Mouse (Mus musculus) gastrocnemius, postnatal 25 days (tissue): Measurements from ENCODE around the gene Gpbar1. TPM values are rescaled to one million over a fixed set of nuclear protein-coding genes. Genes with fewer than 3 reads are reported as not detected.

Experiments
- DNase-seq: peaks from one replicate; pipeline ENCODE4 v3.0.0; 2022
- total RNA-seq, 2 experiments: library from RNA; stranded (reverse); gene quantifications; 1 replicate in 1 of 2; 2 replicates in 1 of 2; pipeline ENCODE4 v1.2.3; 2021

Gene Gpbar1
- total RNA-seq, 2 experiments from 2014 or later = not detected

GRCm38 (mm10) chr1:74295456-74296171 lies 17.3 kb downstream of the Gpbar1 start:
- peak; percentile 98 for DNase-seq

GRCm38 (mm10) chr1:74296477-74296876 lies 18.1 kb downstream of the Gpbar1 start:
- no peak for DNase-seq

GRCm38 (mm10) chr1:74297269-74297668 lies 18.9 kb downstream of the Gpbar1 start:
- DNase-seq = peak; percentile 69

GRCm38 (mm10) chr1:74298157-74298750 lies 19.9 kb downstream of the Gpbar1 start:
- no peak for DNase-seq

GRCm38 (mm10) chr1:74298996-74299395 lies 20.6 kb downstream of the Gpbar1 start:
- peak; percentile 81 for DNase-seq

GRCm38 (mm10) chr1:74300347-74301110 lies 22.2 kb downstream of the Gpbar1 start:
- DNase-seq = no peak

GRCm38 (mm10) chr1:74302229-74302628 lies 23.9 kb downstream of the Gpbar1 start:
- DNase-seq = no peak

GRCm38 (mm10) chr1:74302835-74303234 lies 24.5 kb downstream of the Gpbar1 start:
- no peak for DNase-seq

- DNase-seq = peak; percentile 82
These were observed 25.4 kb downstream of the Gpbar1 start for GRCm38 (mm10) chr1:74303509-74304338.

- DNase-seq = no peak
These were observed 26.0 kb downstream of the Gpbar1 start for GRCm38 (mm10) chr1:74304339-74304790.

- DNase-seq = no peak
These were observed 26.6 kb downstream of the Gpbar1 start for GRCm38 (mm10) chr1:74304946-74305345.

GRCm38 (mm10) chr1:74305522-74305921 lies 27.2 kb downstream of the Gpbar1 start, which contains the start of gene Tmbim1:
Tmbim1 (minus strand) TSS chr1:74305622.
- DNase-seq = no peak

GRCm38 (mm10) chr1:74307146-74307545 lies 28.8 kb downstream of the Gpbar1 start:
- no peak for DNase-seq

- DNase-seq = no peak
These were observed 29.9 kb downstream of the Gpbar1 start for GRCm38 (mm10) chr1:74308001-74308964.

GRCm38 (mm10) chr1:74309767-74310166 lies 31.4 kb downstream of the Gpbar1 start:
- DNase-seq = no peak

GRCm38 (mm10) chr1:74313049-74313692 lies 34.8 kb downstream of the Gpbar1 start:
- no peak for DNase-seq

- DNase-seq = no peak
These were observed 36.4 kb downstream of the Gpbar1 start for GRCm38 (mm10) chr1:74314796-74315195.

GRCm38 (mm10) chr1:74316114-74316827 lies 37.9 kb downstream of the Gpbar1 start:
- DNase-seq = no peak

GRCm38 (mm10) chr1:74318711-74319110 lies 40.4 kb downstream of the Gpbar1 start:
- DNase-seq = no peak

- no peak for DNase-seq
These were observed 43.0 kb downstream of the Gpbar1 start for GRCm38 (mm10) chr1:74321396-74321795.
